Mouse (Mus musculus): ENCODE results near the gene Tor2a. TPM values are rescaled to one million over a fixed set of nuclear protein-coding genes. Genes with fewer than 3 reads are reported as not detected.

Tor2a gene
- polyA plus RNA-seq, 1 experiment from 2014 or later, result 57.2 TPM

DNA sequence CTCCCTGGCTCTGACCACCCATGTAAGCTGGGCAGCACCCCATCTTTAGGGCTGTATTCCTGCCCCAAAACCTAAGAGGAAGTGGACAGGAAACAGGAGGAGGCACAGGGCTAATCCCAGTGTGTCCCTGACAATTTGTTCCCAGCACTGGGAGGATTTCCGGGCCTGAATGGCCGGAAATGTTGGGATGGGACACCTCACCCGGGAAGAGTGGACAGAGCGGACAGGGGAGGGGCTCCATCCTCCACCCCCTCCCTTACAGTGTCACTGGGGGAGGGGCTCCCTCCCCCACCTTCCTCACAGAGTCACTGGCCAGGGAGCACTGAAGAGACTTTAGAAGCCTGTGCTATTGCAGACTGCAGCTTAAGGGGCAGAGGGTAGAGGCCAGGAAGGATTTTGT, 22.1 kb upstream of the Tor2a start:
- WGBS, result 44% methylated on average over 4 of the region's 4 CpGs
- no peak for DNase-seq (ENCODE audit: low spot score)
- H3K9me3 ChIP-seq (ENCODE audit: control insufficient read depth, low read length), result no peaks in the 10 kb centered on the region
- peak overlapping the region; percentile 25; the same call in 1 of the 2 replicates for H3K27ac ChIP-seq (ENCODE audit: low read depth, low read length)
- no peak overlapping the region for H3K4me3 ChIP-seq (ENCODE audit: low read depth, low read length)
- H3K36me3 ChIP-seq (ENCODE audit: control insufficient read depth, insufficient read depth, low read length), result no peaks in the 10 kb centered on the region
- no peak for ATAC-seq (replicated peaks; ENCODE audit: low FRiP score)
- H3K4me2 ChIP-seq, result no peak overlapping the region
- H3K9ac ChIP-seq (ENCODE audit: low read depth, low read length), result no peak overlapping the region
- no peaks in the 10 kb centered on the region for H3K27me3 ChIP-seq (replicated peaks; ENCODE audit: control insufficient read depth, insufficient read depth, low read length)
- peaks cover 12% of the 10 kb centered on the region; the same call in 1 of the 2 replicates for H3K4me1 ChIP-seq (replicated peaks; ENCODE audit: control insufficient read depth, insufficient read depth, low read length)

DNA sequence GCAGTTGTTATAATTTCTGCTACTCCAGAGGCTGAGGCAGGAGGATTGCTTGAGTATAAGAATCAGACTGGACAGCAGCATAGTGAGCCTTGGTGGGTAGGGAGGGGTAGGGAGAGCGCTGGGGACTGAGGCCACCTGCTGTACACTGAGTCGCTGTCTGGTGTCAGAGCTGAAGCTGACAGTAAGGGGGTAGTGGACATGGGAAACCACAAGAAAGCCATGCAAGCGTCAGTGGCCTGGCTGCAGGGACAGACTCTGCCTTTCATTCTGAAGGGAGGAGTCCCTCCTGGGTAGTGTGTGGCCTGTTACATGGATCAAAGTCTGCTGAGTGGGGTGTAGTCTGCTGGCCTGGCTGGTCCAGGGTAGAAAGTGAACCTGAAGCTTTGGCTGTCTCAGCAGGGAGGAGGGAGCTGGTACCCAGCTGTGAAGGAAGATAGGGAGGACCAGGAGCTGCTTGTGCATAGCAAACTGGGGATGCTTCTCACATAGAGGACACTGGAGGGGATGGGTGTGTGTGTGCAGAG, 20.7 kb upstream of the Tor2a start:
- H3K9me3 ChIP-seq (ENCODE audit: control insufficient read depth, low read length), result no peaks in the 10 kb centered on the region
- DNase-seq (ENCODE audit: low spot score) (no peak), ATAC-seq (replicated peaks; ENCODE audit: low FRiP score) (no peak)
- no peak overlapping the region for H3K4me3 ChIP-seq (ENCODE audit: low read depth, low read length)
- no peak overlapping the region for H3K27ac ChIP-seq (ENCODE audit: low read depth, low read length)
- no peak overlapping the region for H3K9ac ChIP-seq (ENCODE audit: low read depth, low read length)
- peaks cover 3% of the 10 kb centered on the region for H3K27me3 ChIP-seq (replicated peaks; ENCODE audit: control insufficient read depth, insufficient read depth, low read length)
- H3K36me3 ChIP-seq (ENCODE audit: control insufficient read depth, insufficient read depth, low read length), result no peaks in the 10 kb centered on the region
- peaks cover 12% of the 10 kb centered on the region for H3K4me1 ChIP-seq (replicated peaks; ENCODE audit: control insufficient read depth, insufficient read depth, low read length)
- WGBS, result 40% methylated on average over 3 of the region's 3 CpGs
- H3K4me2 ChIP-seq, result no peak overlapping the region

DNA sequence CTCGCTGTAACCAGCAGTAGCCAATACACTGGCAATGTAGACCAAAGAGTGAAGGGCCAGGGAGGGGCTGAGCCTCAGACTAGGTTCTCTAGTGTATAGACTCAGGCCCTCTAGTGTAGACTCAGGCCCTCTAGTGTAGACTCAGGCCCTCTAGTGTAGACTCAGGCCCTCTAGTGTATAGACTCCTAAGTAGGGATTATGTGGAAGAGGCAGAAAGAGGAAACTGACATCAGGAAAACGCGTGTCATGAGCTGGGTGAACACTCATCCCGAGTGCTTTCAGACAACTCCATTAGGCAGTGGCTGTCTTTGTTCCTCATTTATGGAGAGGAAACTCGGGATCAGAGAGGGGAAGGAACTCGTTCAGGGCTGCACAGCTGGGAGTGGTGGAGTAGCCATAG, 20.0 kb upstream of the Tor2a start:
- Histone ChIP-seq H3K27me3 (replicated peaks; ENCODE audit: control insufficient read depth, insufficient read depth, low read length) (peaks cover 8% of the 10 kb centered on the region), H3K9ac (ENCODE audit: low read depth, low read length) (no peak overlapping the region), H3K4me1 (replicated peaks; ENCODE audit: control insufficient read depth, insufficient read depth, low read length) (peaks cover 15% of the 10 kb centered on the region), H3K36me3 (ENCODE audit: control insufficient read depth, insufficient read depth, low read length) (no peaks in the 10 kb centered on the region), H3K4me3 (ENCODE audit: low read depth, low read length) (no peak overlapping the region), H3K27ac (ENCODE audit: low read depth, low read length) (no peak overlapping the region), H3K9me3 (ENCODE audit: control insufficient read depth, low read length) (no peaks in the 10 kb centered on the region), H3K4me2 (no peak overlapping the region)
- DNase-seq (ENCODE audit: low spot score), result no peak
- no peak for ATAC-seq (replicated peaks; ENCODE audit: low FRiP score)
- 50% methylated on average over 6 of the region's 6 CpGs for WGBS

DNA sequence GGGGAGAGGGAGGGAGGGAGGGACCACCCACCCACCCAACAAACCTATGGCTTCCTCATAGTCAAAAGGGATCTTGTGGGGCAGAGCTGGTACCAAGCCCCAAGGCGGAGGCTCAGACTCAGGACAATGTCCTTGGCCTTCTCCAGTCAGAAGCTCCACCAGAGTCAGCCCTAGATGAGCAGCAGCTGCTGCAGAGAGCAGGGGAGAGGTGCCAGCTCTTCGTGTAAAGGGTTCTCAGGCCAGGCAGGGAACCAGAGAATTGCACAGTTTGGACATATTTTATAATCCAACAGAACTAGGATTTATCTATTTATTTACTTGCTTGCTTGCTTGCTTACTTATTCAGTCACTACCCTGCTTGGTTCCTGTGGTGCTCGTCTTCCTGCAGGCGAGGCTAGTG, 17.7 kb upstream of the Tor2a start:
- DNase-seq (ENCODE audit: low spot score) (no peak), ATAC-seq (replicated peaks; ENCODE audit: low FRiP score) (no peak)
- Histone ChIP-seq H3K27ac (ENCODE audit: low read depth, low read length) (no peak overlapping the region), H3K27me3 (replicated peaks; ENCODE audit: control insufficient read depth, insufficient read depth, low read length) (peaks cover 22% of the 10 kb centered on the region), H3K36me3 (ENCODE audit: control insufficient read depth, insufficient read depth, low read length) (0 out of 2 replicates have a peak, but pooled peaks cover 3% of the 10 kb centered on the region), H3K9ac (ENCODE audit: low read depth, low read length) (no peak overlapping the region), H3K4me1 (replicated peaks; ENCODE audit: control insufficient read depth, insufficient read depth, low read length) (peaks cover 11% of the 10 kb centered on the region), H3K9me3 (ENCODE audit: control insufficient read depth, low read length) (no peaks in the 10 kb centered on the region), H3K4me3 (ENCODE audit: low read depth, low read length) (no peak overlapping the region), H3K4me2 (no peak overlapping the region)
- WGBS, result 62% methylated on average over 4 of the region's 4 CpGs

DNA sequence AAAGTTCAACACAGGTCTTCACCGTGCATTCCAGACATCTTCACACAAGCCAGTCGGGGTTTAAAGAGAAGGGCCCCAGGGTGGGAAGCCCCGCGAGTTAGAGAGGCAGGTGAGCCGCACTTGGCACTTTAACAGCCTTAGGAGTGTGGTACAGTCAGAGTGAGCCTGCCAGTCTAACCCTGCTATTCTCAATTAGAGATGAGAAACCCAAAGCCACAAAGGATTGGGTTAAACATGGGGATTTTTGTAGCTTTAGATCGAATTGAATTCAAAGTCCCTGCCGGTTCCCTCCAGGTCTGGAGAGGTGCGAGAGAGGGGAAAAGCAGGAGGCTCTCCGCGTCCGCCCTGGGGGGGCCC, 16.1 kb upstream of the Tor2a start, which contains the start of gene 6330409D20Rik:
TSS of gene 6330409D20Rik (minus strand) at position 101 of the 357 bp plus-strand sequence.
- DNase-seq (ENCODE audit: low spot score), result no peak
- no peak within 1 kb of the TSS for H3K27ac ChIP-seq (ENCODE audit: low read depth, low read length)
- peak within 1 kb of the TSS; percentile 41 for H3K4me3 ChIP-seq (ENCODE audit: low read depth, low read length)
- H3K9ac ChIP-seq (ENCODE audit: low read depth, low read length), result peak within 1 kb of the TSS; percentile 17; the same call in 1 of the 2 replicates
- 20% methylated on average over 11 of the region's 11 CpGs for WGBS
- H3K27me3 ChIP-seq (replicated peaks; ENCODE audit: control insufficient read depth, insufficient read depth, low read length), result peaks cover 22% of the 10 kb centered on the region
- H3K4me1 ChIP-seq (replicated peaks; ENCODE audit: control insufficient read depth, insufficient read depth, low read length), result peaks cover 8% of the 10 kb centered on the region
- 0 out of 2 replicates have a peak, but pooled peaks cover 3% of the 10 kb centered on the region for H3K36me3 ChIP-seq (ENCODE audit: control insufficient read depth, insufficient read depth, low read length)
- no peak for ATAC-seq (replicated peaks; ENCODE audit: low FRiP score)
- peak within 1 kb of the TSS; percentile 80 for H3K4me2 ChIP-seq
- H3K9me3 ChIP-seq (ENCODE audit: control insufficient read depth, low read length), result no peaks in the 10 kb centered on the region

DNA sequence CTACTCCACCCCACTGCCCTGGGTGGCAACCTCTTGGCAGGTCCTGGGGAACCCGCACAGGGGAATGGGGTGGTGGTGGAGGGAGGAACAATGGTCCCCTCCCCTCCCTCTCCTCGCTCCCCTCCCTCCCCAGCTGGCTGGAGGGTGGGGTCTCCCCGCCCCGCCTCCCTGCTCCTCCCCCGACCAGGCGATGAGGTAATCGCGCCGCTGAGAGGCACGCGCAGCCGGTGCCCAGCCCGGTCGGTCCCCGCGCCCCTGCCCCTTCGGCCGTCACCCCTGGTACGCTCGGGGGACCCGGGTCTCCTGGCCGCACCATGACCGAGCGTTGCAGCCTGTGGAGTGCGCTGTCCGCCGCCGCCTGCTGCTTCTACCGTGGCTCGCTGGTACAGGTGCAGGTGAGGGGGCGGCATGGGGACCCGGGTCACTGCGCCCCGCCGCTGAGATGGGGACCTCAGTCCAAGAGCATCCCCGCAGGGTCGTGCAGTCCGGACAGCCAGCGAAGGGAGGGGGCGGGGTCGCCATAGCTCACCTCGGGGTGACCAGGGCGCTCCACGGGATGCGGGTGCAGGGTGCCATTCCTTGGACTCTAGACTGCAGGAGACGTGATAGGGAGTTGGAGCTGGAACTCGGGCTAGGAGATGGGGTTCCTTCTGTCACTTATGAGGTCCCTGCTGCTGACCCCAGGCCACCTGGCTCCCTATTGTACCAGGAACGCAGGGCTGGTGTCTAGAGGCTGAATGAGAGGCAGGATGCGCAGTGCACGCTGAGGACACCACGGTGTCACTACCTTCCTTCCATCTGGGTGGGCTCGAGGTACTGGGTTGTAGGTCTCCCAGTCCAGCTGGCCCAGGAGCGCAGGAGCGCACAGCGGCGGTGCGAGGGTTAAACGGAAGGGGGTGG, 15.5 kb upstream of the Tor2a start:
- H3K27ac ChIP-seq (ENCODE audit: low read depth, low read length), result no peak overlapping the region
- DNase-seq (ENCODE audit: low spot score) (peak; percentile 53), ATAC-seq (replicated peaks; ENCODE audit: low FRiP score) (no peak)
- H3K4me3 ChIP-seq (ENCODE audit: low read depth, low read length), result peak overlapping the region; percentile 41
- peak overlapping the region; percentile 80 for H3K4me2 ChIP-seq
- peak overlapping the region; percentile 17; the same call in 1 of the 2 replicates for H3K9ac ChIP-seq (ENCODE audit: low read depth, low read length)
- H3K9me3 ChIP-seq (ENCODE audit: control insufficient read depth, low read length), result no peaks in the 10 kb centered on the region
- 20% methylated on average over 54 of the region's 58 CpGs for WGBS
- peaks cover 8% of the 10 kb centered on the region for H3K4me1 ChIP-seq (replicated peaks; ENCODE audit: control insufficient read depth, insufficient read depth, low read length)
- 0 out of 2 replicates have a peak, but pooled peaks cover 6% of the 10 kb centered on the region for H3K36me3 ChIP-seq (ENCODE audit: control insufficient read depth, insufficient read depth, low read length)
- H3K27me3 ChIP-seq (replicated peaks; ENCODE audit: control insufficient read depth, insufficient read depth, low read length), result peaks cover 22% of the 10 kb centered on the region

DNA sequence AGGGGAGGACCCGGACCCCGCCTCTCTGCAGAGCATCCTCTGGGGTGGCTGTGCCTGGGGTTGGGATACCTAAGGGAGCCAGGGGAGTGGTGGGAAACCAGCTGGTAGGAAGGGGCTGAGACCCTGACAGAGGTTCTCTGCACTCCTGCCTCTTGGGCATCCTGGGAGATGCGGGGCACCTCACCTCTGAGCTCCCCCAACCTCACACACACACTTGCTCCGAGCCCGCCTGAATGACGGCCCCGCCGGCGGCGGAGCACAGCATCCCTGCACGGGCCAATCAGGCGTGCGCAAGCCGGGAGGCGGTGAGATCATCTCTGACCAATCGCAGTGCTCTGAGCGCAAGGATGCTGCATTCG, 14.9 kb upstream of the Tor2a start:
- WGBS, result 45% methylated on average over 18 of the region's 18 CpGs
- no peak overlapping the region for H3K9ac ChIP-seq (ENCODE audit: low read depth, low read length)
- H3K36me3 ChIP-seq (ENCODE audit: control insufficient read depth, insufficient read depth, low read length), result 0 out of 2 replicates have a peak, but pooled peaks cover 6% of the 10 kb centered on the region
- DNase-seq (ENCODE audit: low spot score) (no peak), ATAC-seq (replicated peaks; ENCODE audit: low FRiP score) (no peak)
- no peak overlapping the region for H3K27ac ChIP-seq (ENCODE audit: low read depth, low read length)
- peaks cover 8% of the 10 kb centered on the region for H3K4me1 ChIP-seq (replicated peaks; ENCODE audit: control insufficient read depth, insufficient read depth, low read length)
- H3K9me3 ChIP-seq (ENCODE audit: control insufficient read depth, low read length), result no peaks in the 10 kb centered on the region
- H3K27me3 ChIP-seq (replicated peaks; ENCODE audit: control insufficient read depth, insufficient read depth, low read length), result peaks cover 22% of the 10 kb centered on the region
- peak overlapping the region; percentile 80 for H3K4me2 ChIP-seq
- H3K4me3 ChIP-seq (ENCODE audit: low read depth, low read length), result no peak overlapping the region

DNA sequence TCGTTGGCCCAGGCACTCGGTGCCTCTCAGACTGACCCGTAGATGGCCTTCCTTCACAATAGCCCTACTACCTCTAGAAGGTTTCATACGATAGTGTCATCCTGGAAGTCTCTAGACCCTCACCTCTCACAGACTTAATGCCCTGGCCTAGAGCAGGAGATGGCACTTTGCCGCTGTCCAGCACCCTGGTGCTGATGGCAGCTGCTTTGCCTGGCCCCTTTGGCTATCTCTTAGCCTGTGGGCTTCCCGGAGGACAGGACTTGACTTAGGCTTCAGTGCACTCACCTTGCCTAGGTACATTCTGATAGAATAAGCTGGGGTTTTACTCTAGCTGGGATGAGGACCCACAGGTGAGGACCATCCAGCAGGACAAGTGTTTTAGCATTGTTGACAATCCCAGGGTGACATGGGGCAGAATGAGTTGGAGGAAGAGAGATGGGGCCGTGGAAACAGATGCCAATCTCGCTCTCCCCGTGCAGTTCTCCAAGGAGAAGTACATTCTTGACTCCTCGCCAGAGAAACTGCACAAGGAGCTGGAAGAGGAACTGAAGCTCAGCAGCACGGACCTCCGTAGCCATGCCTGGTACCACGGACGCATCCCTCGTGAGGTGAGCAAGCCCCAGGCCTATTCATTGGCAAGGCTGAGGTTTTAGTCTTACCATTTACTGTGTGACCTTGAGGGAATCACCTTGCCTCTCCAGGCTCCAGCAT, 12.6 kb upstream of the Tor2a start:
- no peak for ATAC-seq (replicated peaks; ENCODE audit: low FRiP score)

More for the DNA sequence above, 12.6 kb upstream of the Tor2a start:
- peaks cover 6% of the 10 kb centered on the region; the same call in 1 of the 2 replicates for H3K36me3 ChIP-seq (ENCODE audit: control insufficient read depth, insufficient read depth, low read length)
- H3K9me3 ChIP-seq (ENCODE audit: control insufficient read depth, low read length), result no peaks in the 10 kb centered on the region
- no peak overlapping the region for H3K9ac ChIP-seq (ENCODE audit: low read depth, low read length)
- no peak for DNase-seq (ENCODE audit: low spot score)
- WGBS, result 74% methylated on average over 15 of the region's 15 CpGs
- H3K27me3 ChIP-seq (replicated peaks; ENCODE audit: control insufficient read depth, insufficient read depth, low read length), result peaks cover 22% of the 10 kb centered on the region
- H3K4me3 ChIP-seq (ENCODE audit: low read depth, low read length), result no peak overlapping the region
- H3K4me1 ChIP-seq (replicated peaks; ENCODE audit: control insufficient read depth, insufficient read depth, low read length), result peaks cover 8% of the 10 kb centered on the region
- H3K27ac ChIP-seq (ENCODE audit: low read depth, low read length), result no peak overlapping the region
- H3K4me2 ChIP-seq, result no peak overlapping the region

Measured in liver, embryonic 11.5 days (tissue).